Mouse (Mus musculus) lung, embryonic 14.5 days (tissue): ENCODE measurements around the gene Msrb1. TPM values are rescaled to one million over a fixed set of nuclear protein-coding genes. Genes with fewer than 3 reads are reported as not detected.
"Not testable (repeated sequence)": the region's sequence is repeated elsewhere in the genome, so short reads cannot be mapped to it uniquely, and the experiment has no call there.

Source experiments
- ATAC-seq: fragments of 200-750 bp; cut with Nextera tagmentation; 2 replicates; pipeline ENCODE4 v1.8.0; 2017; ENCODE audit warnings: mild to moderate bottlenecking, moderate TSS enrichment, moderate library complexity; ENCODE audit not compliant: insufficient read depth
- DNase-seq: peaks from one replicate; pipeline ENCODE4 v3.0.0-alpha.2; 2015
- H3K27ac ChIP-seq: fragments of 300-500 bp; sonication (generic); 2 replicates; pipeline ENCODE4 v1.5.1; 2014; ENCODE audit warnings: low read depth, mild to moderate bottlenecking, moderate library complexity
- H3K27me3 ChIP-seq: fragments of 300-500 bp; sonication (generic); 2 replicates; pipeline ENCODE4 v1.6.1; 2014; ENCODE audit warnings: low read length, control low read depth; ENCODE audit not compliant: insufficient read depth
- H3K36me3 ChIP-seq: fragments of 300-500 bp; sonication (generic); 2 replicates; pipeline ENCODE4 v1.6.1; 2014; ENCODE audit warnings: control low read depth; ENCODE audit not compliant: insufficient read depth
- H3K4me1 ChIP-seq: fragments of 300-500 bp; sonication (generic); 2 replicates; pipeline ENCODE4 v1.6.1; 2014; ENCODE audit warnings: antibody characterized with exemption, control low read depth; ENCODE audit not compliant: insufficient read depth
- H3K4me2 ChIP-seq: fragments of 300-500 bp; sonication (generic); 2 replicates; pipeline ENCODE4 v1.6.1; 2014; ENCODE audit warnings: mild to moderate bottlenecking
- H3K4me3 ChIP-seq: fragments of 300-500 bp; sonication (generic); 2 replicates; pipeline ENCODE4 v1.5.1; 2014; ENCODE audit warnings: low read depth, low read length
- H3K9ac ChIP-seq: fragments of 300-500 bp; sonication (generic); 2 replicates; pipeline ENCODE4 v1.6.1; 2014
- H3K9me3 ChIP-seq: fragments of 300-500 bp; sonication (generic); 2 replicates; pipeline ENCODE4 v1.6.1; 2016; ENCODE audit warnings: low read depth, low read length, control low read depth
- CTCF ChIP-seq: IDR thresholded peaks from 2 replicates; pipeline ENCODE4 v1.5.1; 2016; ENCODE audit warnings: antibody characterized with exemption, low read depth
- WGBS: fragments of 180-500 bp; shearing (Covaris S2); extraction: QIAGEN DNeasy Blood & Tissue Kit; methylation state at CpG from one replicate; pipeline ENCODE4 v1.1.7; 2014; 5-methylcytosine and 5-hydroxymethylcytosine counted together
- polyA plus RNA-seq: library from polyadenylated mRNA; unstranded; fragments of >200 nt; fragmentation: Nextera tagmentation; extraction: Ambion mirVana; gene quantifications from 2 replicates; pipeline ENCODE4 v1.2.1, GENCODE M21; 2014

Gene Msrb1
- polyA plus RNA-seq, 1 experiment from 2014 or later: 35.2 TPM

DNA sequence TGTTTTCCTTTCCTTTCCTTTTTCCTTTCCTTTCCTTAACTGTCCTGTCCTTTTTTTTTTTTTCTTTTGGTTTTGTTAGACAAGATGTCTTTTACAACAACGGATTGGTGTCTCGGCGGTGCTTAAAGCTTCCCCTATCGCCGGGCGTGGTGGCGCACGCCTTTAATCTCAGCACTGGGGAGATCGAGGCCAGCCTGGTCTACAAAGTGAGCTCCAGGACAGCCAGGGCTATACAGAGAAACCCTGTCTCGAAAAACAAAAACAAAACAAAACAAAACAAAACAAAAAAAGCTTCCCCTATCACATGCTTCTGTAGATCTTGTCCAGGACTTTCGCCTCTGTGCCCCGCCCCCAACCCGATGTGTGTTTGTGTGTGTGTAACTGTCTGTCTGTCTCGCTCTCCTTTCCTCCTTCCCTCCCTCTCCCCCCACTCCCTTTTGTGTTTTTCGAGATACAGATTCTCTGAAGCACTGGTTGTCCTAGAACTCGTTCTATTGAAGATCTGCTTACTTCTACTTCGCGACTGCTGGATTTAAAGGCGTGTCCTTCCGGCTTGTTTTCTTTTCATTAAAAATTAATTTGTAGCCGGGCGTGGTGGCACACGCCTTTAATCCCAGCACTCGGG is 28.5 kb upstream of the Msrb1 start:
- 4% methylated on average over 24 of the region's 24 CpGs for WGBS
- peak; percentile 53; the same call in 1 of the 2 replicates for ATAC-seq
- no peak for TF ChIP-seq CTCF

DNA sequence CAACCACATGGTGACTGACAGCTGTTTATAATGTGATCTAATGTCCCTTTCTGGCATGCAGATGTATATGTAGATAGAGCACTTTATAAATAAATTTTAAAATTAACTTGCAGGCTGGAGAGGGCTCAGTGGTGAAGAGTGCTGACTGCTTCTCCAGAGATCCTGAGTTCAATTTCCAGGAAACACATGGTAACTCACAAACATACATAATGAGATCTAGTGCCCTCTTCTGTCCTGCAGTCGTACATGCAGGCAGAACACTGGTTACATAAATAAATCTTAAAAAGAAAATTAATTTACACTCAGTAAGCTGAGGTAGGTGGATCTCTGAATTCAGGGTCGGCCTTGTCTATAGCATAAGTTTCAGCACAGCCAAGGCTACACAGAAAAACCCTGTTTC is 27.8 kb upstream of the Msrb1 start:
- Histone ChIP-seq H3K27me3 (no peaks in the 10 kb centered on the region), H3K4me3 (no peak overlapping the region), H3K36me3 (peaks cover 18% of the 10 kb centered on the region), H3K9me3 (no peaks in the 10 kb centered on the region), H3K4me1 (no peaks in the 10 kb centered on the region), H3K4me2 (no peak overlapping the region), H3K9ac (no peak overlapping the region), H3K27ac (no peak overlapping the region)
- DNase-seq (peak; percentile 73), ATAC-seq (no peak)
- 29% methylated on average over 2 of the region's 2 CpGs for WGBS
- peak; percentile 58 for TF ChIP-seq CTCF

More for the DNA sequence above, 28.5 kb upstream of the Msrb1 start:
- no peaks in the 10 kb centered on the region for H3K9me3 ChIP-seq
- no peak for DNase-seq
- H3K27me3 ChIP-seq: no peaks in the 10 kb centered on the region
- peak overlapping the region; percentile 63 for H3K4me2 ChIP-seq
- peak overlapping the region; percentile 81 for H3K4me3 ChIP-seq
- H3K9ac ChIP-seq: peak overlapping the region; percentile 74
- peaks cover 21% of the 10 kb centered on the region for H3K36me3 ChIP-seq
- H3K27ac ChIP-seq: peak overlapping the region; percentile 79
- H3K4me1 ChIP-seq: no peaks in the 10 kb centered on the region

DNA sequence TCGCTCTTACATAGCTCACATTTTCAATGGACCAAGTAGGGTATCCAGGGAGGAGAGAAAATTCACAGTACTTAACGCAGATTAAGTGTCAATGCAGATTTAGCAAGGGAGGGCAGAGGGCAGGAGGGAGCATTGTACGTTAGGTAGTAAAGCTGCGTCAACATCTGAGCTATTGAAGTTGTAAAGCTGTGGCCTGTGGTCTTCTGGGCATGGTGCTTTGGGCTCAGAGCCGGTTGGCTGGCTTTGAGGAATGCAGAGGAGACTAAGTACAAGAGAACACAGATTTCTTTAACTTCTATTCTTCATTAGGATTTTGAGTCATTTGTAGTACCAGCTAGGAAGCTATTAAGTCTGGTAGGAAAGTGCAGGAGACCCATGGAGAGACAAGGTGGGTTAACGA is 20.9 kb upstream of the Msrb1 start:
- DNase-seq: no peak

DNA sequence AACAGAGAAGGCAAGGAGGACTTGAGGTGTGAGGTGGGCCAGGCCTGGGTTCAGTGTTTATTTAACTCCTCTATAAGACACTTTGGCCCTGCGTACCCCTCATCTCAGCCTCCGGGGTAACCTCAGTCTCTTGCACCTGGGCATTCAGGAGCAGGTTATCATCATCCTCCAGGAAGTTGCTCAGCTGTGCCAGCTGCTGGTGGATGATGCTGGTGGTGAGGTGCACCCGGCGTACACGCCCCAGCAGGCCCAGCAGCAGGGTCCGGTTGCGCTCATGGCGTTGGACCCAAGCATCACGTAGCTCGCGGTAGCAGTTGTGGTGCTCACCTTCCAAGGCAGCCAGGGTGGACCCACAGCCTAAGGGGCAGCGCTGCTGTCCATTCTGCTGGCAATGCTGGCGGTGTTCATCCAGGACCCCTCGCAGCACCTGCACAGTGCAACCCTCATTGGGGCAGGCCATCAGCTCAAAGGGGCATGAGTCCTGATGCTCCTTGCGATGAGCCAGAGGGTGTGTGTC is 20.2 kb upstream of the Msrb1 start:
- Histone ChIP-seq H3K27ac (no peak overlapping the region), H3K36me3 (peaks cover 32% of the 10 kb centered on the region), H3K9me3 (no peaks in the 10 kb centered on the region), H3K27me3 (no peaks in the 10 kb centered on the region), H3K4me1 (0 out of 2 replicates have a peak, but pooled peaks cover 5% of the 10 kb centered on the region), H3K4me3 (no peak overlapping the region), H3K4me2 (no peak overlapping the region), H3K9ac (no peak overlapping the region)
- 96% methylated on average over 15 of the region's 15 CpGs for WGBS
- no peak for DNase-seq
- no peak for ATAC-seq
- no peak for TF ChIP-seq CTCF

More for the DNA sequence above, 20.9 kb upstream of the Msrb1 start:
- Histone ChIP-seq H3K4me2 (no peak overlapping the region), H3K9me3 (no peaks in the 10 kb centered on the region), H3K27ac (no peak overlapping the region), H3K4me1 (0 out of 2 replicates have a peak, but pooled peaks cover 4% of the 10 kb centered on the region), H3K27me3 (no peaks in the 10 kb centered on the region), H3K4me3 (no peak overlapping the region), H3K36me3 (peaks cover 26% of the 10 kb centered on the region; the same call in 1 of the 2 replicates), H3K9ac (no peak overlapping the region)
- no peak for TF ChIP-seq CTCF
- WGBS: 84% methylated on average over 6 of the region's 6 CpGs
- no peak for ATAC-seq

DNA sequence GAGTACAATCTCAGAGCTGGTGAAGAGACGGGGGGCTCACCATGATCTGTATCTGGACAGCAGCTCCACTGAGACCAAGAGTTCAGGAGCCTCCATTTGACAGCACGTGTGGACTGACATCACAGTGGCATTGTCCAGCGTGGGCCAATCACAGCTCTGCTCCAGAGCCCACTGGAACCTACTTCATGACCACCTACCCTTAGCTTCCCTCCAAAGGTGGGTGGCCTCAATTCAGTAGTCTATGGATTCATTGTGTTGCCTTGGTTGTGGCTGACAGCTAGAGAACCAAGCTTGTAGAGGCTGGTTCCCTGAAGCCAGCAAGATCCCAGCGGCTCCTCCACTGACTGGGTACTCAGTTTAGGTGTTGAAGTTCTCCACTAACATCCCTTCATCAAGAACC is 18.5 kb upstream of the Msrb1 start, which contains the start of the genes Rnf151 and Rps2:
Rnf151 (minus strand) TSS at position 121 of the 400 bp plus-strand sequence.
Rps2 (plus strand) TSS at position 174 of the 400 bp plus-strand sequence.
- ATAC-seq (no peak), DNase-seq (no peak)
- H3K4me3 ChIP-seq: peak within 1 kb of the TSS; percentile 90
- peaks cover 47% of the 10 kb centered on the region for H3K36me3 ChIP-seq
- H3K9ac ChIP-seq: peak within 1 kb of the TSS; percentile 95
- 80% methylated on average over 4 of the region's 4 CpGs for WGBS
- H3K9me3 ChIP-seq: no peaks in the 10 kb centered on the region
- H3K4me1 ChIP-seq: 0 out of 2 replicates have a peak, but pooled peaks cover 7% of the 10 kb centered on the region
- H3K27me3 ChIP-seq: no peaks in the 10 kb centered on the region
- peak within 1 kb of the TSS; percentile 66 for H3K4me2 ChIP-seq
- no peak within 1 kb of the TSS for H3K27ac ChIP-seq
- TF ChIP-seq CTCF: no peak

DNA sequence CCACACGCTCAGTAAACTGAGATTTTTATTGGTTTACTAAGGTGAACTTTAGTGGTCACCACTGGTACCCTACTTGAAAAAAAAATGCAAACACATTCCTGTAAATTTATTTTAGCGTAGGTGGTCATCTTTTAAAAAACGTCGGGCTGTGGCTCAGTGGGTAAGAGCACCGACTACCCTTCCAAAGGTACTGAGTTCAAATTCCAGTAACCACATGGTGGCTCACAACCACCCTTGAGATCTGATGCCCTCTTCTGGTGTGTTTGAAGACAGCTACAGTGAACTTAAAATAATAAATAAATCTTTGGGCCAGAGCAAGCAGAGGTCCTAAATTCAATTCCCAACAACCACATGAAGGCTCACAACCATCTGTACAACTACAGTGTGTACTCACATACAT is 17.5 kb upstream of the Msrb1 start:
- WGBS: 58% methylated on average over 5 of the region's 5 CpGs
- ATAC-seq, H3K27me3 ChIP-seq: not testable (repeated sequence)

DNA sequence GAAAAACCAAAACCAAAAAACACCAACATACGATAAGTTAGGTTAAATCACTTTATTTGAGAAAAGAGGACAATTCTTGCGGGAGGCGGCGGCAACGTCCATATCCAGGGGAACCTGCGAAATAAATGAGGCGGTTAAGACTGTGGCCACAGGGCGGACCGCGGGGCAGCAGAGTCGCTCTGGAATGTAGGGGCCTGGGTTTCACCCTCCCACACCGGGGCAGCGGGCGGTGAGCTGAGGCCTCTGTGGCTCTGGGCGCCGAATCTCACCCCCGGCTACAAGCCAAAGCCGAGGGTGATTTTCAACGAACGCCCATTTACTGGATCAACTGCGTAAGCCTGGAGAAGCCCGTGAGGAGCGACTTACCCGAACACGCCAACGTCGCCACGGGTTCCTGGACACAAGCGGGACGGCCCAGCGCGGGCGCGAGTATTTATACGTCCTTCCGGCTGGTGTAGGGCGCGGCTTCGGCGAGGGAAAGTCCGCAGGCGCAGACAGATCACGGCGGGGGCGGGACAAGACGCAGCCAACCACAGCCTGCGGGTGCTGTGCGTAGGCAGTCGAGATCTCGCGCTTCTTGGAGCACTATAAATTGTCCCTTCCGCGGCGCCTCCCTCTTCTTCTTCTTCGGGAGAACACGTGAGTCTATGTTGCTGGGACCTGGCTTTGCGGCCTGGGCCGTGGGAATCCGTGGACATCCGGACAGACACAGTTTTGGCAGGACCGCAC is 16.8 kb upstream of the Msrb1 start:
- Histone ChIP-seq H3K4me3 (peak overlapping the region; percentile 90), H3K36me3 (peaks cover 47% of the 10 kb centered on the region), H3K4me2 (peak overlapping the region; percentile 86), H3K9me3 (no peaks in the 10 kb centered on the region), H3K9ac (peak overlapping the region; percentile 95), H3K27me3 (no peaks in the 10 kb centered on the region), H3K27ac (peak overlapping the region; percentile 91), H3K4me1 (0 out of 2 replicates have a peak, but pooled peaks cover 9% of the 10 kb centered on the region)
- no peak for TF ChIP-seq CTCF
- DNase-seq (peak; percentile 99), ATAC-seq (peak; percentile 97)
- WGBS: 0% methylated on average over 61 of the region's 61 CpGs

More for the DNA sequence above, 17.5 kb upstream of the Msrb1 start:
- H3K9me3 ChIP-seq, H3K4me1 ChIP-seq, H3K27ac ChIP-seq, DNase-seq: not testable (repeated sequence)
- H3K36me3 ChIP-seq: peaks cover 47% of the 10 kb centered on the region
- peak; percentile 30; the same call in 1 of the 2 replicates for TF ChIP-seq CTCF
- H3K9ac ChIP-seq: peak overlapping the region; percentile 95
- peak overlapping the region; percentile 90 for H3K4me3 ChIP-seq
- peak overlapping the region; percentile 66 for H3K4me2 ChIP-seq

DNA sequence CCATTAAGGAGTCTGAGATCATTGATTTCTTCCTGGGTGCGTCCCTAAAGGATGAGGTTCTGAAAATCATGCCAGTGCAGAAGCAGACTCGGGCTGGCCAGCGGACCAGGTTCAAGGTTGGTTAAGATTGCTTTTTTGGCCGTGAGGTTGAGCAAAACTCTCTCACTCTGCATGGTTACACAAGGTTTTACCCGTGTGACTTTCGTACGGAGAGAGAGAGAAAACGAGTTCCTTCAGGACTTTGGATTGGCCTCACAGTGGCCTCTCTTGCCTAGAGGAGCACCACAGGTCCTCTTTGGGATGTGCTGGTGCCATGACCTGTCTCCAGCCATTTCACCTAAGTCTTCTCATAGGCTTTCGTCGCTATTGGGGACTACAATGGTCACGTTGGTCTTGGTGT is 15.8 kb upstream of the Msrb1 start:
- ATAC-seq, H3K4me1 ChIP-seq, H3K27me3 ChIP-seq, H3K9me3 ChIP-seq: not testable (repeated sequence)
- under 1% methylated on average over 10 of the region's 11 CpGs for WGBS
- DNase-seq: peak; percentile 15
- Histone ChIP-seq H3K4me3 (peak overlapping the region; percentile 90), H3K27ac (peak overlapping the region; percentile 50; the same call in 1 of the 2 replicates), H3K9ac (peak overlapping the region; percentile 87), H3K36me3 (peaks cover 43% of the 10 kb centered on the region), H3K4me2 (peak overlapping the region; percentile 86)

DNA sequence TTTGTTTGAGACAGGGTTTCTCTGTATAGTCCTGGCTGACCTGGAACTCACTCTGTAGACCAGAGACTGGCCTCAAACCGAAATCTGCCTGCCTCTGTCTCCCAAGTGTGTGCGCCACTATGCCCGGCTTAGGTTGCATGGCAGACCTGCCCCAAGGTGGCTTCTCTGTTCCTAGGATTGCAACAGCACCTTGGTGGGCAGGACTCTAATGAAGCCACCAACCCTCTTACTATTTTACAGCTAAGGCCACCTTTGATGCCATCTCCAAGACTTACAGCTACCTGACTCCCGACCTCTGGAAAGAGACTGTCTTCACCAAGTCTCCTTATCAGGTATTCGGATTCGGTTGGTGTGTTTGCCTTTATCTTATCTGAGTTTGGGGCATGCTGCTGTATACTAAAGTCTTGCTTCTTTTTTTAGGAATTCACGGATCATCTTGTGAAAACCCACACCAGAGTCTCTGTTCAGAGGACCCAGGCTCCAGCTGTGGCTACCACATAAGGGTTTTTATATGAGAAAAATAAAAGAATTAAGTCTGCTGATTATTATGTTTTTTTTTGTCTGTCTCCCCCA is 15.0 kb upstream of the Msrb1 start:
- not testable (repeated sequence) for H3K27me3 ChIP-seq, DNase-seq, H3K27ac ChIP-seq, H3K9me3 ChIP-seq, H3K4me1 ChIP-seq, ATAC-seq
- H3K9ac ChIP-seq: peak overlapping the region; percentile 87
- H3K4me3 ChIP-seq: peak overlapping the region; percentile 90
- H3K36me3 ChIP-seq: peaks cover 34% of the 10 kb centered on the region
- WGBS: 39% methylated on average over 7 of the region's 7 CpGs
- peak overlapping the region; percentile 86 for H3K4me2 ChIP-seq
